Mouse (Mus musculus) ES-Bruce4 (cell line): ENCODE results near the gene Sirpa. TPM values are rescaled to one million over a fixed set of nuclear protein-coding genes. Genes with fewer than 3 reads are reported as not detected.

Experiments used
- H3K27ac ChIP-seq: 2 replicates; pipeline ENCODE4 v1.5.1; 2012; ENCODE audit warnings: low read length, inconsistent platforms; ENCODE audit not compliant: insufficient read depth
- H3K27me3 ChIP-seq: 2 replicates; pipeline ENCODE4 v1.6.1; 2012; ENCODE audit warnings: mild to moderate bottlenecking, low read length, inconsistent platforms; ENCODE audit not compliant: control insufficient read depth, poor library complexity, insufficient read depth, severe bottlenecking
- H3K36me3 ChIP-seq: 2 replicates; pipeline ENCODE4 v1.6.1; 2012; ENCODE audit warnings: inconsistent platforms, mild to moderate bottlenecking, low read length, moderate library complexity; ENCODE audit not compliant: control insufficient read depth, poor library complexity, insufficient read depth, severe bottlenecking
- H3K4me1 ChIP-seq: one replicate; pipeline ENCODE4 v1.8.1; 2011; ENCODE audit warnings: low read length; ENCODE audit not compliant: control insufficient read depth, insufficient read depth
- H3K4me3 ChIP-seq: 2 replicates; pipeline ENCODE4 v1.5.1; 2011; ENCODE audit warnings: low read depth, mild to moderate bottlenecking, low read length
- H3K9ac ChIP-seq: 2 replicates; pipeline ENCODE4 v1.6.1; 2012; ENCODE audit warnings: low read depth, mild to moderate bottlenecking, inconsistent platforms; ENCODE audit not compliant: poor library complexity, severe bottlenecking
- H3K9me3 ChIP-seq: replicated peaks from 2 replicates; pipeline ENCODE4 v1.6.1; 2012; ENCODE audit warnings: mild to moderate bottlenecking, low read length, inconsistent platforms; ENCODE audit not compliant: control insufficient read depth, poor library complexity, insufficient read depth, severe bottlenecking
- CTCF ChIP-seq: IDR thresholded peaks from one replicate; pipeline ENCODE4 v1.8.1; 2011; ENCODE audit warnings: low read depth, low read length
- EP300 ChIP-seq: IDR thresholded peaks from 2 replicates; pipeline ENCODE4 v1.6.1; 2011; ENCODE audit warnings: low read depth, low read length; ENCODE audit not compliant: insufficient read depth
- POLR2A ChIP-seq: IDR thresholded peaks from one replicate; pipeline ENCODE4 v1.8.1; 2011; ENCODE audit warnings: low read length; ENCODE audit not compliant: insufficient read depth
- polyA plus RNA-seq: library from polyadenylated mRNA; stranded (reverse); fragments of >200 nt; gene quantifications from 2 replicates; pipeline ENCODE4 v1.2.4, GENCODE M21; 2011; ENCODE audit warnings: low read depth; ENCODE audit not compliant: missing spikeins, insufficient read depth, insufficient read length

The Sirpa gene
- polyA plus RNA-seq, result 7.7 and 8.5 TPM in 2 replicates

- Histone ChIP-seq H3K27me3 (no peaks in the 10 kb centered on the region), H3K36me3 (no peaks in the 10 kb centered on the region), H3K9me3 (no peaks in the 10 kb centered on the region), H3K9ac (peak within 1 kb of the TSS; percentile 78), H3K4me1 (peaks cover 2% of the 10 kb centered on the region), H3K4me3 (peak within 1 kb of the TSS; percentile 87), H3K27ac (no peak within 1 kb of the TSS)
- TF ChIP-seq POLR2A (no peak), EP300 (no peak), CTCF (no peak)
Measured at GRCm38 (mm10) chr2:129592459-129593140, at the start of gene Sirpa. TSS of gene Sirpa (plus strand) at chr2:129592835.

- no peak overlapping the region for H3K27ac ChIP-seq
- H3K9ac ChIP-seq, result no peak overlapping the region
- H3K27me3 ChIP-seq, result no peaks in the 10 kb centered on the region
- TF ChIP-seq EP300 (no peak), POLR2A (no peak), CTCF (no peak)
- H3K4me3 ChIP-seq, result no peak overlapping the region
- no peaks in the 10 kb centered on the region for H3K9me3 ChIP-seq
- no peaks in the 10 kb centered on the region for H3K4me1 ChIP-seq
- H3K36me3 ChIP-seq, result no peaks in the 10 kb centered on the region
Measured at GRCm38 (mm10) chr2:129544448-129544847, 48.2 kb upstream of the Sirpa start.

DNA sequence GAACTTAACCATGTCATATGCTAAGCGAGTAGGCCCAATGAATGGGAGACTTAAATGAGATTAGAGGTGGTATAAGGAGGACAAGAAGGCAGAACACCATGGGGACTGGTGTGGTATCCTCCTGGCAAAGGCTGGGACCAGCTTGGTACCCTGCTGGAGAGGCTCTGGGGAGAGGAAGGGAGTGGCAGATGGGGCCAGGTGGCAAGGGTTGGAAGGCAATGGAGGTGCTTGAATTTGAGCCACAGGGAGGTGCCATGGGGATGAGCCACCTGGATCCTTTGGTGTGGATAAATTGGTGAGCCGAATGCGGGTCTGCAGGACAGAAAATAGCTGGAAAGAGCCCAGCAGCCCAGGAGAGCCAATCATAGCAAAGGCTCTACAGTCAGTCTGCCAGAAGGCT lies 47.7 kb upstream of the Sirpa start:
- TF ChIP-seq CTCF, result no peak
- no peak for TF ChIP-seq EP300
- no peak for TF ChIP-seq POLR2A
- no peak overlapping the region for H3K4me3 ChIP-seq
- no peak overlapping the region for H3K27ac ChIP-seq
- no peaks in the 10 kb centered on the region for H3K27me3 ChIP-seq
- H3K36me3 ChIP-seq, result no peaks in the 10 kb centered on the region
- no peaks in the 10 kb centered on the region for H3K4me1 ChIP-seq
- no peaks in the 10 kb centered on the region for H3K9me3 ChIP-seq
- H3K9ac ChIP-seq, result no peak overlapping the region

- H3K27me3 ChIP-seq, result no peaks in the 10 kb centered on the region
- no peak for TF ChIP-seq POLR2A
- no peak for TF ChIP-seq EP300
- no peak for TF ChIP-seq CTCF
- H3K9ac ChIP-seq, result no peak overlapping the region
- H3K27ac ChIP-seq, result no peak overlapping the region
- H3K36me3 ChIP-seq, result no peaks in the 10 kb centered on the region
- no peaks in the 10 kb centered on the region for H3K9me3 ChIP-seq
- no peaks in the 10 kb centered on the region for H3K4me1 ChIP-seq
- no peak overlapping the region for H3K4me3 ChIP-seq
Measured at GRCm38 (mm10) chr2:129545596-129545995, 47.0 kb upstream of the Sirpa start.

- H3K4me3 ChIP-seq, result no peak overlapping the region
- no peak for TF ChIP-seq CTCF
- H3K4me1 ChIP-seq, result no peaks in the 10 kb centered on the region
- H3K36me3 ChIP-seq, result no peaks in the 10 kb centered on the region
- no peaks in the 10 kb centered on the region for H3K27me3 ChIP-seq
- no peaks in the 10 kb centered on the region for H3K9me3 ChIP-seq
- H3K27ac ChIP-seq, result no peak overlapping the region
- H3K9ac ChIP-seq, result no peak overlapping the region
Measured at GRCm38 (mm10) chr2:129546772-129547171, 45.9 kb upstream of the Sirpa start.

DNA sequence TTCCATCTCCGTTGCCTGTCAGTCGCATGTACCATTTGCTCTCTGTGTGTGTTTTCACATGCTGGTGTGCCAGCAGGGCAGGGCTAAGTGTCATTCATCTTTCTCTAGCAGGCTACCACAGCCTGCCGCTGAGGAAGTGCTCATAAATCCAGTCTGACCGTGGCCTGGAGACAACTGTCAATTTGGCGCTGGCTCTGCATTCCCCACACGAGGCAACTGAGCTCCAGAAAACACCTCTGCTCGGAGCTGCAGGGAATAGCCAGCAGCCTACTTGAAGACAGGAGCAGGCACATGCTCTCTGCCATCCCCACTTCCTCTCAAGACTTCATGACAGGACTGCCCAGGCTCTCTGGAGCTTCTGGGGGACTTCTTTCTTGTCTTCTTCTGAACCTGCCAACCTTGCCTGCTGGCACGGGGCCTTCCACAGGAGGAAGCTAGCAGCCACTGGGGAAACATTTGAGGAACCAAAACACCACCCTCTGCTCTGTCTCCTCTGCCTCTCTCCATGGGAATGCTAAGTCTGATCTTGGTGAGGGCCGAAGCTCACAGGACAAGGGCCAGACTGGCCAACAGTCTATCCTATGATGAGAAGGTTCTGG lies 43.0 kb upstream of the Sirpa start:
- Histone ChIP-seq H3K27ac (no peak overlapping the region), H3K9me3 (no peaks in the 10 kb centered on the region), H3K27me3 (no peaks in the 10 kb centered on the region), H3K36me3 (no peaks in the 10 kb centered on the region), H3K9ac (no peak overlapping the region), H3K4me3 (no peak overlapping the region), H3K4me1 (no peaks in the 10 kb centered on the region)
- TF ChIP-seq EP300 (no peak), POLR2A (no peak), CTCF (no peak)
